Mouse (Mus musculus) forebrain, embryonic 16.5 days (tissue): ENCODE results near the gene Klf2. TPM values are rescaled to one million over a fixed set of nuclear protein-coding genes. Genes with fewer than 3 reads are reported as not detected.
A peak's percentile ranks its signal among the peaks of the same experiment; 100 is the strongest.

Experiments used
- ATAC-seq: fragments of 200-750 bp; cut with Nextera tagmentation; 2 replicates; pipeline ENCODE4 v1.8.0; 2017; ENCODE audit warnings: mild to moderate bottlenecking, moderate library complexity
- H3K27ac ChIP-seq: fragments of 300-500 bp; sonication (generic); 2 replicates; pipeline ENCODE4 v1.5.1; 2014; ENCODE audit warnings: low read length, control low read depth
- H3K27me3 ChIP-seq: fragments of 300-500 bp; sonication (generic); replicated peaks from 2 replicates; pipeline ENCODE4 v1.6.1; 2014; ENCODE audit warnings: low read length; ENCODE audit not compliant: control insufficient read depth, insufficient read depth
- H3K36me3 ChIP-seq: fragments of 300-500 bp; sonication (generic); 2 replicates; pipeline ENCODE4 v1.6.1; 2014; ENCODE audit not compliant: control insufficient read depth, insufficient read depth
- H3K4me1 ChIP-seq: fragments of 300-500 bp; sonication (generic); replicated peaks from 2 replicates; pipeline ENCODE4 v1.6.1; 2014; ENCODE audit warnings: low read length; ENCODE audit not compliant: control insufficient read depth, insufficient read depth
- H3K4me2 ChIP-seq: fragments of 300-500 bp; sonication (generic); 2 replicates; pipeline ENCODE4 v1.6.1; 2014; ENCODE audit warnings: mild to moderate bottlenecking, low read length, control low read depth
- H3K4me3 ChIP-seq: fragments of 300-500 bp; sonication (generic); replicated peaks from 2 replicates; pipeline ENCODE4 v1.5.1; 2014; ENCODE audit warnings: mild to moderate bottlenecking, low read length, control low read depth
- H3K9ac ChIP-seq: fragments of 300-500 bp; sonication (generic); replicated peaks from 2 replicates; pipeline ENCODE4 v1.6.1; 2014; ENCODE audit warnings: low read depth, low read length, control low read depth
- H3K9me3 ChIP-seq: fragments of 300-500 bp; sonication (generic); 2 replicates; pipeline ENCODE4 v1.6.1; 2016; ENCODE audit warnings: low read length; ENCODE audit not compliant: control insufficient read depth
- WGBS: fragments of 180-500 bp; shearing (Covaris S2); extraction: QIAGEN DNeasy Blood & Tissue Kit; methylation state at CpG from one replicate; pipeline ENCODE4 v1.1.7; 2014; 5-methylcytosine and 5-hydroxymethylcytosine counted together
- polyA plus RNA-seq: library from polyadenylated mRNA; unstranded; fragments of >200 nt; fragmentation: Nextera tagmentation; extraction: Ambion mirVana; gene quantifications from 2 replicates; pipeline ENCODE4 v1.2.1, GENCODE M21; 2015

The Klf2 gene
- polyA plus RNA-seq: 3.2 and 3.8 TPM in 2 replicates

DNA sequence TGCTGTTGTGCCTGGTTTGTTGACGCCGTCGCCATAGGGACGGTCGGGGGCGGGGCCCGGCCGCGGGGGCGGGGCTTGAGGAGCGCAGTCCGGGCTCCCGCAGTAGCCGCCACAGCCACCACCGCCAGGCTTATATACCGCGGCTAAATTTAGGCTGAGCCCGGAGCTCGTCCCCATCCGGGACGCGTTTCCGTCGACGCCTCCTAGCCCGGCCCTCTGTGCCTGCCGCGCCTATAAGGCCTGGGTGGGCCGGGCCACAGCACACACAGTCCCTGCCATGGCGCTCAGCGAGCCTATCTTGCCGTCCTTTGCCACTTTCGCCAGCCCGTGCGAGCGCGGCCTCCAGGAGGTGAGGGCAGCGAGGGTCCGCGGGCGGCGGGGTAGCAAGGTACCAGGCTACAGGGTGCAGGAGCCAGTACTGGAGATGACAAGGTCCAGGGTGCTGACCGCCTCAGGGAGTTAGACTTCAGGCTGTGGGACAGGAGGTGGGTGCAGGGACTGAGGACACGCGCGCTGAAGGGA is at the start of gene Klf2:
Klf2 (plus strand) TSS at position 233 of the 522 bp plus-strand sequence.
- H3K4me1 ChIP-seq: peaks cover 15% of the 10 kb centered on the region
- H3K9me3 ChIP-seq: no peaks in the 10 kb centered on the region
- ATAC-seq: peak; percentile 93
- peak within 1 kb of the TSS; percentile 46 for H3K9ac ChIP-seq
- no peak within 1 kb of the TSS for H3K27ac ChIP-seq
- WGBS: under 1% methylated on average over 44 of the region's 46 CpGs
- peaks cover 36% of the 10 kb centered on the region for H3K27me3 ChIP-seq
- peak within 1 kb of the TSS; percentile 94 for H3K4me2 ChIP-seq
- no peaks in the 10 kb centered on the region for H3K36me3 ChIP-seq
- peak within 1 kb of the TSS; percentile 60 for H3K4me3 ChIP-seq

DNA sequence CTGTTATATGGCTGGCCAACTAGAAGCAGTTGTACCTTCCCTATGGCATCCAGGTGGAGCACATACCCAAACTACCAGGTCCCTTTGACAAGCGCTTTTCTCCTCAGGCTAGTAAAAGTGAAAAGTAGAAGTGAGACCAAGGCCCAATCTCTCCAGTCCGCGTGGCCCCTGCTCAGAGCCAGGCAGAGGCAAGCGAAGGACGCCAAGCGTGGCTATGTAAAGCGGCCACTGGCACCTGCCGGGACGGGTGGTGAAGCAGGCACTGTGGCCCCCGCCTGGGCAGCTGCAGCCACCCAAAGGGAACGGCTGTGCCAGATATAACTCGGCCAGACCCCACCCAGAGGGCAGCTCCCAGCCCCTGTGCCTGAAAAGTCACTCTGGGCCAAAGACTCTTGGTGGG is 48.2 kb upstream of the Klf2 start:
- Histone ChIP-seq H3K4me2 (no peak overlapping the region), H3K36me3 (no peaks in the 10 kb centered on the region), H3K9me3 (no peaks in the 10 kb centered on the region), H3K4me3 (no peak overlapping the region), H3K27me3 (no peaks in the 10 kb centered on the region), H3K4me1 (no peaks in the 10 kb centered on the region), H3K9ac (no peak overlapping the region), H3K27ac (no peak overlapping the region)
- no peak for ATAC-seq
- 88% methylated on average over 12 of the region's 12 CpGs for WGBS

DNA sequence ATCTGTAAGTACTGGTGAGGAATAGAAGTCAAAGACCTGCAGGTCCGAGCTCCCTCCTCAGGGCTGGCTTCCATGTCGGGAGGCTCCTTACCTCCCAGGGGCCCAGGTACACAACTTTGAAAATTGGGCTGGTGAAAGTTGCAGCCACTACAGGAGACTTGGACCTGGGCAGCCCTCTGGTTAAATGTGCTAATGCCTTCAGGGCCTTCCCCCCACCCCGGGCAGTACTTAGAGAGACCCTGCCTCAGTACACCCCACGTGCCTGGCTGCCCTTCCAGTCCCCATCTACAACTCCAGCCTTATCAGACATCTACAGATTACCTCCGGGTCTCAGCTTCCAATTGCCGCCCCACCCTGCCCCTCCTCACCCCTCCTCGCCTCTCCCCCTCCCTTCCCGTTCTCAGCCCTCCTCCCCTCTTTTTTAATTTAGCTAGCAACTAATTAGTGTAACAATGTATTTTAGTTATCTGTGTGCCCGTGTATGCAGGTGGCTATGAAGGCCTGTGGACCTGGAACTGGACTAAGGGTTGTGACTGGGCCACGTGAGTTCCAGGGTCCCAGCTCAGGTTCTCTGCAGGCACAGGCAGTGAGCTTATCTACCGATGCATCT is 47.7 kb upstream of the Klf2 start:
- Histone ChIP-seq H3K27ac (no peak overlapping the region), H3K9ac (no peak overlapping the region), H3K4me1 (no peaks in the 10 kb centered on the region), H3K9me3 (no peaks in the 10 kb centered on the region), H3K4me3 (no peak overlapping the region), H3K27me3 (no peaks in the 10 kb centered on the region), H3K4me2 (no peak overlapping the region), H3K36me3 (no peaks in the 10 kb centered on the region)
- WGBS: 71% methylated on average over 11 of the region's 11 CpGs
- no peak for ATAC-seq

DNA sequence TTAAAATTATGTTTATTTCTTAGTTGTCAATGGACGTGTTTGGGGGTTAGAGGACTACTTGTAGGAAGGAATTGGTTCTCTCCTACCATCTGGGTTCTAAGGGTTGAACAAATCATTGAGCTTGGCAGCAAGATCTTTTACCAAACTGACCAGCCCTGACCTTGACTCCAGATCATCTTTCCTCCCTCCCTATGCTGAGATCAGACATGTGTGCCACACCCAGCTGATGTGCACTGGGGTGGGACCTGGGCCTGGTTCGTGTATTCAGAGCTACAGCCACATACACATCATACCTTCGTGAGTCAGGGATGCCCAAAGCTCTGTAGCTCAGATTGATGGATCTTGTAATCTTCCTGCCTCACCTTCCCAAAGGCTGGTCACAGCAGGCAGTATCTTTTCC is 47.1 kb upstream of the Klf2 start:
- Histone ChIP-seq H3K4me3 (no peak overlapping the region), H3K36me3 (no peaks in the 10 kb centered on the region), H3K4me2 (no peak overlapping the region), H3K9me3 (no peaks in the 10 kb centered on the region), H3K9ac (no peak overlapping the region), H3K27ac (no peak overlapping the region), H3K4me1 (no peaks in the 10 kb centered on the region), H3K27me3 (no peaks in the 10 kb centered on the region)
- 75% methylated on average over 3 of the region's 3 CpGs for WGBS
- ATAC-seq: no peak

DNA sequence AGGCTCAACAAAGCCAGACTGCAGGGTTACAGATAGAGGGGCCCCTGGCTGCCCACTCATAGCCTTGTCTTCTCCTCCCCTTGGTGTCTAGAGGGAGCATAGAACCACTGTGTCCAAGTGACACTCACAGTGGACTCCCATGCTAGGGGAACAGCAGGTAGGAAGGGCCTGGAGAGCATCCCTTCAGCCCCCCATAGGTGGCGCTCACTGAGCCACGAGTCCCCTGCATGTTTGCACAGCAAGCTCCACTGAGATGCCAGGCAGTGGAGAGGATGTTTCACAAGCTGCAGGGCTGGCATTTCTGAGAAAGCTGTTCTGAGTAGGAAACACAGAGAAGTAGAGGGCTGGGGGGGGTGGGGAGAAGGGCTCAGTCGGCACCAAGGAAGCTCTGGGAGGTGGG is 46.5 kb upstream of the Klf2 start:
- 18% methylated on average over 3 of the region's 3 CpGs for WGBS
- H3K4me1 ChIP-seq: no peaks in the 10 kb centered on the region
- H3K36me3 ChIP-seq: no peaks in the 10 kb centered on the region
- H3K9me3 ChIP-seq: no peaks in the 10 kb centered on the region
- ATAC-seq: no peak
- H3K9ac ChIP-seq: no peak overlapping the region
- H3K27me3 ChIP-seq: no peaks in the 10 kb centered on the region
- H3K27ac ChIP-seq: no peak overlapping the region
- H3K4me2 ChIP-seq: no peak overlapping the region
- H3K4me3 ChIP-seq: no peak overlapping the region

- no peaks in the 10 kb centered on the region for H3K4me1 ChIP-seq
- H3K9me3 ChIP-seq: no peaks in the 10 kb centered on the region
- ATAC-seq: no peak
- H3K4me3 ChIP-seq: no peak overlapping the region
- 59% methylated on average over 1 of the region's 1 CpGs for WGBS
- H3K27me3 ChIP-seq: no peaks in the 10 kb centered on the region
- no peak overlapping the region for H3K9ac ChIP-seq
- no peak overlapping the region for H3K27ac ChIP-seq
- H3K36me3 ChIP-seq: no peaks in the 10 kb centered on the region
- H3K4me2 ChIP-seq: no peak overlapping the region
Measured at GRCm38 (mm10) chr8:72273111-72273770, 45.6 kb upstream of the Klf2 start.

DNA sequence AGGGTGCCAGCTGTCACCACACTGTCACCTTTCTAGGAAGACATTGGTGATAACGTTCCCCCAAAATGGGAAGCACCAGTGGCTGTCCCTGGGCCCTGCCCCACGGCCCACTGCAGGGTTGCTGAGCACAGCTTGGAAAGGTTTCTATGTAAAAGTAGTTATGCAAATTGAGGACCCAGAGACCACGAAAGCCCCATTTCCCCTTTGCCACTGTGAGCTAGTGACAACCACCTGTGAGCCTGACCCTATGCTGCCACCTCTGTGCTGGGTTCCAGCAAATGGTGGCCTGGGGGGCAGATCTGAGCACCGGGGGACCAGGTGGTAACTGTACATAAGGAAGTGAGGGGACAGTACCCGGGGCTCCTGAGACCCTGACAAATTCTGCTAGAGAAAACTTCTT is 45.0 kb upstream of the Klf2 start:
- H3K9me3 ChIP-seq: no peaks in the 10 kb centered on the region

DNA sequence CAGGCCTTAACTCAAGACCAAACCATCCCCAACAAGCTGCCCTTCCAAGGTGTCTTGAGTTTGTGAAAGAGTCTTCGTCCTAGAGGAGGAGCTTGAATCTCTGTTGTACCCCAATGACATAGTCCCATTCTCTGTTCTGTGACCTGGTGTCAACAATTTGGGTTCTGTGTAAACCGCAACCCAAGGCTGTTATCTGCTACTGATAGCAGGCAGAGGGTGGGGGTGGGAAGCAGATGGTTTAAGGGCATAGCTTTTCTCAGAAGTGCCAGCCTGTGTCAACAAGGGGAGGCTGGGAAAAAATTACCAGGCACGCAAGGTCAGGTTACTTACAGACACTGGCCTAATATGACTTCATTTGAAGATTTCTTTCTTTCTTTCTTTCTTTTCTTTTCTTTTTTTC is 41.6 kb upstream of the Klf2 start:
- ATAC-seq: no peak
- 79% methylated on average over 3 of the region's 3 CpGs for WGBS
- H3K4me2 ChIP-seq: no peak overlapping the region

More for the DNA sequence above, 45.0 kb upstream of the Klf2 start:
- Histone ChIP-seq H3K36me3 (no peaks in the 10 kb centered on the region), H3K4me2 (no peak overlapping the region), H3K4me3 (no peak overlapping the region), H3K9ac (no peak overlapping the region), H3K27ac (no peak overlapping the region), H3K4me1 (no peaks in the 10 kb centered on the region), H3K27me3 (no peaks in the 10 kb centered on the region)
- no peak for ATAC-seq
- WGBS: 84% methylated on average over 5 of the region's 5 CpGs

GRCm38 (mm10) chr8:72279151-72279550 is 39.7 kb upstream of the Klf2 start:
- 74% methylated on average over 7 of the region's 7 CpGs for WGBS

More for the DNA sequence above, 41.6 kb upstream of the Klf2 start:
- H3K36me3 ChIP-seq: no peaks in the 10 kb centered on the region
- no peaks in the 10 kb centered on the region for H3K9me3 ChIP-seq
- no peak overlapping the region for H3K27ac ChIP-seq
- H3K4me3 ChIP-seq: no peak overlapping the region
- H3K27me3 ChIP-seq: no peaks in the 10 kb centered on the region
- no peak overlapping the region for H3K9ac ChIP-seq
- H3K4me1 ChIP-seq: no peaks in the 10 kb centered on the region

More at GRCm38 (mm10) chr8:72279151-72279550, 39.7 kb upstream of the Klf2 start:
- Histone ChIP-seq H3K4me1 (no peaks in the 10 kb centered on the region), H3K9ac (no peak overlapping the region), H3K4me2 (no peak overlapping the region), H3K4me3 (no peak overlapping the region), H3K27me3 (no peaks in the 10 kb centered on the region), H3K27ac (no peak overlapping the region), H3K9me3 (no peaks in the 10 kb centered on the region), H3K36me3 (no peaks in the 10 kb centered on the region)
- ATAC-seq: no peak
